Mouse (Mus musculus): ENCODE measurements around the gene Camk2n1. TPM values are rescaled to one million over a fixed set of nuclear protein-coding genes. Genes with fewer than 3 reads are reported as not detected.

The Camk2n1 gene
- polyA plus RNA-seq, 1 experiment from 2014 or later, result 6.1 TPM

Other genes starting within 250 kb of the Camk2n1 start
- gene Hp1bp3, start 238.0 kb upstream of the Camk2n1 start, polyA plus RNA-seq (2014; fragmentation: Nextera tagmentation; extraction: Ambion mirVana), result 182 and 198 TPM in 2 replicates
- gene Sh2d5, start 203.9 kb upstream of the Camk2n1 start, polyA plus RNA-seq (2014; fragmentation: Nextera tagmentation; extraction: Ambion mirVana), result 0.94 TPM in 2 replicates
- 0.44 and 0.48 TPM in 2 replicates for gene Kif17, start 203.9 kb upstream of the Camk2n1 start, polyA plus RNA-seq (2014; fragmentation: Nextera tagmentation; extraction: Ambion mirVana)
- 209 and 219 TPM in 2 replicates for gene Ddost, start 149.6 kb upstream of the Camk2n1 start, polyA plus RNA-seq (2014; fragmentation: Nextera tagmentation; extraction: Ambion mirVana)
- 21.6 and 22.4 TPM in 2 replicates for gene Pink1, start 128.0 kb upstream of the Camk2n1 start, polyA plus RNA-seq (2014; fragmentation: Nextera tagmentation; extraction: Ambion mirVana)
- 1.7 and 2.0 TPM in 2 replicates for gene Cda, start 86.3 kb upstream of the Camk2n1 start, polyA plus RNA-seq (2014; fragmentation: Nextera tagmentation; extraction: Ambion mirVana)
- 0.14 TPM in 1 of 2 replicates, not detected in the other for gene Fam43b, start 57.8 kb upstream of the Camk2n1 start, polyA plus RNA-seq (2014; fragmentation: Nextera tagmentation; extraction: Ambion mirVana)
- 17.9 and 18.5 TPM in 2 replicates for gene Mul1, start 19.6 kb upstream of the Camk2n1 start, polyA plus RNA-seq (2014; fragmentation: Nextera tagmentation; extraction: Ambion mirVana)
- 0.15 and 0.28 TPM in 2 replicates for gene Vwa5b1, start 181.6 kb downstream of the Camk2n1 start, polyA plus RNA-seq (2014; fragmentation: Nextera tagmentation; extraction: Ambion mirVana)